Mouse (Mus musculus): ENCODE measurements around the gene Magi1.
"Not testable (repeated sequence)": the region's sequence is repeated elsewhere in the genome, so short reads cannot be mapped to it uniquely, and the experiment has no call there.

The Magi1 gene

GRCm38 (mm10) chr6:94043461-94043860 lies 240.3 kb downstream of the Magi1 start:
- DNase-seq, result no peak

DNA sequence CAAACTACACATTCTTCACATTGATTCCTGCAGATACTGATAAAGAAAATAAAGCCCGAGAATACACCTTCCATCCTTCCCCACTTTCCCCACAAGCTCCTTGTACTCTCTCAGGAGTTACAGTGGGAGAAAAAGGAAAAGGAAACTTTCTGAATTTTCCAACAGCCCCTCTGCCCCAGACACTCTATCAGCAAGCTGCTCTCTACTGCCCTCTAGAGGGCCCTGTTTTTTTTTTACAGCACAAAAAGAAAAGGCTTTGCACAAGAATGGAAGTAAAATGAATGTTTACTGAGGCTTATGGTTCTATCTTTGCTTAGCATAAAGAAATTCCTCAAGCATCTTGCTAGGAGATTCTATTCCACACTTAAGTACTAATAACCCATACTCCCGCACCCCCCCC lies 243.6 kb downstream of the Magi1 start:
- no peak for DNase-seq

DNA sequence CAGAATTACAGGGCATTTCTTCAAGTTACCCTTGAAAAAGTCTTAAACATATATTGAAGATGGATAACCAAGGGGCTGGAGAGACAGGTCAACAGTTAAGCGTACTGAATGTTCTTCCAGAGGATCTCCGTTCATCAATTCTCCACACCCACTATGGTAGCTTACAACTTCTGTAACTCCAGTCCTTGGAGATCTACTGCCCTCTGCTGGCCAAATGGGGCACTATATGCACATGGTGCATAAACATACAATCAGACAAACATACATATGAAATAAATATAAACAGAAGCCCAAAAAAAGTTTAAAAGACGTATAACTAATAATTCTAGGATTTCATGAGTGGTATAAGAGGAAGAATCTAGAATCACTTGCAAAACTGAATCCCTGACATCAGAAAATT lies 244.8 kb downstream of the Magi1 start:
- no peak for DNase-seq

DNA sequence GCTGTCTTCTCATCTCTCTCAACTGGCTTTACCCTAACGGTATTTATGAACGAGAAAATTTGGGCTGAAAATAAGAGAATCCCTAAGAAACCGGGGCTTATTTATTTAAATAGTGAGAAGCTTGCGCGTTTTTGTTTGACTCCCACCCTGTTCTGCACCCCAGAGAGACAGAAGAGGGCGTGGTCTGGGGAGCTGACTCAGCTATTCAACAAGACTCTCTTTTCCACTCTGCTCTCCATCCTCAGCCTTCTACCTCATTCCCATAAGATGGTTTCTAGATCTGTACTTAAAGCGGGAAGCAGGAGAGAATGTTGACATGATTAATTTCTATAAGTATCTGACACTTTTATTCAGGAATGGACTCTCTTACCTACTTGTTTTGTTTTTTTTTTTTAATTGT lies 247.2 kb downstream of the Magi1 start:
- DNase-seq, result no peak

DNA sequence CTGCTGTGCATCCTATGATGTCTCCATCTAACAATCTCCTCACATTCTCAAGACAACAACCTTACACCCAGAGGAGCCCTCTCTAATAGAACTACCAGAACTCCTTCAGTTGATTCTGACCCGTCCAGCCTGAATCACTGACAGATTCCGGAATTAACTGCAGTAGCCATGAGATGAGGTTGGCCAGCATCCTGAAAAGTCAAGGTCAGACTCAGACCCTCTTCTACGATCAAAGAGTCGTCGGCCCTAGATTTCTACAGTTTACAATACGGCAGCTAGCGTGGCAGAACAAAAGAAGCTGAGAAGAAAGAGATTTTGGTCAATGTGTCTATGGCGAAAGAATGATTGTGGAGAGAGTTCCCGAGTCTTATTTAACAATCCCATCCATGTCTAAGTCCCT lies 257.4 kb downstream of the Magi1 start:
- DNase-seq, result no peak

DNA sequence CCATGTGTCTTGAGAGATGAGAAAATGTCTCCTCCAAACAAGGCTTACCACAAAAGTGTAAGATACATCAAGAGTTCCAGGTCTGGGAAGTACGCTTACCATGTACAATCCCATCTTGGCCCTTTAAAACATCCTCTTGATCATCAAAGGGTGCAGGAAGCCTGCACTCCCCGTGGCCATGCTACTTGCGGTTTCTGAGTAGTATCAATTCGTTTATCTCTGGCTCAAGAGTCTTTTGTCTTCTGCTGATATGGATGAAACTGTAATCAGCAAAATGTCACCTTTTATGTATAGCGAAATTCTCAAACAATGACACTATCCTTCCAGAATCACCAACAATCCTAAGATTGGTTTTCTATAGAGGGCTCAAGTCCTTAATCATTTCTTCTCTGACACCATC lies 261.3 kb downstream of the Magi1 start:
- no peak for DNase-seq

GRCm38 (mm10) chr6:94021239-94021962 lies 262.3 kb downstream of the Magi1 start:
- no peak for DNase-seq

GRCm38 (mm10) chr6:94020566-94020965 lies 263.2 kb downstream of the Magi1 start:
- DNase-seq, result no peak

DNA sequence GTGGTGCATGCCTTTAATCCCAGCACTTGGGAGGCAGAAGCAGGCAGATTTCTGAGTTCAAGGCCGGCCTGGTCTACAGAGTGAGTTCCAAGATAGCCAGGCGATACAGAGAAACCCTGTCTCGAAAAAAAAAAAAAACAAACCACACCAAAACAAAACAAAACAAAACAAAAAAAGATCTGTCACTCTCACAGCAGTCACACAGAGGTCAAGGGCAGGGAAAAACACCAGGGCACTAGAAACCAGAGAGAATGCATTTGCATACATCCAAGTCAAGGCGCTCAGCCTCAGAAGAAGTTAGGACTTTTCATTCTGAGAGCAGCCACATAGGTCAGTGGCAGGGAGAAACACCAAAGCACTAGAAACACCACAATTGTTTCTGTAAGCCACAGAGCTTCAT lies 263.8 kb downstream of the Magi1 start:
- DNase-seq, result no peak

DNA sequence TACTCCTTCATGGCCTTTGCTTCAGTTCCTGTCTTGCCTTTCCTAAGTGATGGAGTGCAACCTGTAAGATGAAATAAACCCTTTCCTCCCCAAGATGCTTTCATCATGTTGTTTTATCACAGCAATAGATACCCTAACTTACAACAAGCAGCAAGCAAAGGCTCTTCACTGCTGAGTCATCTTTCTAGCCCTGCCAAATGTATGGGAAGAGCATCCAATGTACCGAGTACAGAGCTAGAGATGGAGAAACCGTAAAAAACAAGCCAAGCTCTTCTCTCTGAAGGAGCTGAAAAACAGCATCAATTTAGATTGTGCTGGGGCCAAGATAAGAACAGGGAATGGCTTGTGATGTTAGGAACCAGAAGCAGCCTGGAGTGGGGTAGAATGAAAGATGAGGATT lies 270.0 kb downstream of the Magi1 start:
- no peak for DNase-seq

DNA sequence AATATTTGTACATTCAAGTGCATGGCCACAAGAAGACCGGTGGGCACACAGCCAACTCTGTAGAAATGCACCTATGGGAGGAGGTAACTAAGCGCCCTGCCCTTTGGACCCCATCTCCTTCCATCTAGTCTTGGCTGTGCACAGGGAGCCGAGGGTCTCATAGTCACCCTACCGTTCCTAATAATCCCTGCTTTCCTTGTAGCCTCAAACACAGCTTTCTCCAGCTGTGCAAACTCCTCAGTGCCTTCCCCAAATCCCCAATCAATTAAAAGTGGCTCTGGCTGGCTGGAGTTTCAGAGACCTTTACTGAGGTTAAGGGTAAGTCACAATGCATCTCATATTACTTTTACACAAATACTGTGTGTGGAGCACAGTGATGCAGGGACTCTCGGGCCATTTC lies 271.8 kb downstream of the Magi1 start:
- DNase-seq, result no peak

DNA sequence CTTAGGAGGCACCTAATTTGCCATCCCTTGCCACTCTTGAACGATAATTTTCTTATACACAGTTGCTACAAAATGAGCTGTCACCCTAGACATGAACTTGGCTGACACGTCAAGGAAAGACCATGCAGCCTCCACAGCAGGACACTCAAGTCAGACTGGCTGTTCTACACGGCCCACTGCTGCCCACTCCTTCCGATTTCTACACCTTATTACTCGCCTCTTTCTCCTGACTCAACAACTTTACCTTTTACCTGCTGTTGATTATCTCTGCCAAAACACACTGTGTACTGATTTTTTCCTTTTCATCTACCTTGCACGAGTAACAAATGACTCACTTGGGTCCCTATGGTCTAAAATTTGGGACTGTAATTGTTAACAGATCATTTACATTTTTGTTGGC lies 272.2 kb downstream of the Magi1 start:
- no peak for DNase-seq

DNA sequence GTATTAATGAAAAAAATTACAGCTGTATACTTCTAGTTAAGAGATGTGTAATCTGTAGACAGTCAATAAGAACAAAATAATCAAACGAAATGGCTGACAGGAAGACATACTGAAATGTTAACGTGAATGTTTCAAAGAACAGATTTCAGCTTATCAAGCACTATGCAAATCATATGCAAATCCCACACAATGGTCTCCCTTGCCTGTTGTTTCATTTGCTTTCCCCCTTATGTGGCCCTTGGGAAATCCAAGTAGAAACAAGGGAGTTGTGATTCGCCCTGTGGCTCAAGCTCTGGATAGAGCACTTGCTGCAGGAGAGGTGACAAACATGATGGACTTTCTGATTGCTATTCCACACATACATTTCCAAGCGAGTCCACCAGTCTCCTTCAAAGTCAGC lies 275.1 kb downstream of the Magi1 start:
- DNase-seq, result no peak

GRCm38 (mm10) chr6:94003586-94003985 lies 280.1 kb downstream of the Magi1 start:
- not testable (repeated sequence) for DNase-seq

DNA sequence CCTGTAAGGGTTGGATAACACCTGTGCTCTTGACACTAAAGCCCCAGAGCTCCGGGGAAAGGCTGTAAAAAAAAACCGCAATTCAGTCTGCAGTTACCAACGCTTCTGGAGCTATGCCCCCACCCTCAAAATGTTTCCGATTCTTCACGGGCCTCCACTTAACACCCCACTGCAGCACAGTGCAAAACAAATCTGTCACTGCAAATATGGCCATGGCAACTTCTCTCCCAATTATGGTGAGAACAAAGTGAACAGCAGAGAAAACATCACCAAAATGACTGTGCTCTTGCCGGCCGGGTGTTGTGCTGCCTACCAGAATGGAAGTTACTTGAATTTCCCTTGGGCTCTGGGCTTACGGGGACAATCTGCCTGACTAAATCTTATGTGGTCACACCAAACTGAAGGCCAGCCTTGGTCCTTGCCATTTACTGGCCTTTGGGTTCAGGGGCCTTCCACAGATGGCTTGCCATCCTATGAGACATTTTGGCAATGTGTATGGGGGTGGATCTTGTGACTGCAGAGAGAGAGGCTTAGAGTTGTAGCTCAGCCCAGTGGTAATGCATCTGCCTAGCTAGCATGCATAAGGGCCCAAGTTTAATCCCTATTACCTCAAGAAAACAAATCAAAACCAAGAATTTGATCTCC lies 286.8 kb downstream of the Magi1 start:
- no peak for DNase-seq

DNA sequence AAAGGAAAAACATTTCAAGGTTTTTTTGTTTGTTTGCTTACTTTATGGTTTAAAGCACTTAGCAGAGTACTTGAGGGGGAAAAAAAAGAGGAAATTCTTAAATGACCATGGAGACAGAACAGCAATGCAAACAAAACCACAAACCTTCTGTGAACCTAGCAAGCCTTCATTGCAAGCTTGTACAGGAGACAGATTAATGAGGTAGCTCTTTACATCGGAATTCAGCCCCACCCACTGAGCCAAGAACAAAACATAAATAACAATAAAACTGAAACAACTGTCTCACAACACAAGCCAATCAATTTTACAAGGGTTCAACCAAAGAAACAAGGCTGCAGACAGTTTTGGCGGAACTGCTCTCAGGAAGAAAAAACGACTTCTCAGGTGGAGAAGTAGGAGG lies 296.2 kb downstream of the Magi1 start:
- DNase-seq, result no peak

- no peak for DNase-seq
These were observed 298.6 kb downstream of the Magi1 start for GRCm38 (mm10) chr6:93985111-93985510.

DNA sequence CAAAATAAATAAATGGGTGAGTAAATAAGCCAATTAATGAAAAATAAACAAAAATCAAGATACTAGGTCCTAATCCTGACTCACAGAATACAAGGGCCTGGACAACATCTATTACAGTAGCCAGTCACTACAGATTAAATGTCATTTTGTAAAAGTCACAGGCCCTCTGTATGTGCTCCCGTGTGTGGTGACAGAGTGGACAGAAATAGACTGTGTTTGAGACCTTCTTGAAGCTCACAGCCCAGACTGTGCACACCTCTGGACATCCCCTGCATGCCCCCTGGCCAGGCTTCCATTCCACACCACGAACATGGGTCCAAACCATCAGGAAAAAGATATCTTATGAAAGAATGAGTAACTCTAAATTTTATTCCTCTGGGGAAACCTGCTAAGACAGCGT lies 300.2 kb downstream of the Magi1 start:
- DNase-seq, result no peak

- DNase-seq, result no peak
These were observed 302.5 kb downstream of the Magi1 start for GRCm38 (mm10) chr6:93981211-93981610.

DNA sequence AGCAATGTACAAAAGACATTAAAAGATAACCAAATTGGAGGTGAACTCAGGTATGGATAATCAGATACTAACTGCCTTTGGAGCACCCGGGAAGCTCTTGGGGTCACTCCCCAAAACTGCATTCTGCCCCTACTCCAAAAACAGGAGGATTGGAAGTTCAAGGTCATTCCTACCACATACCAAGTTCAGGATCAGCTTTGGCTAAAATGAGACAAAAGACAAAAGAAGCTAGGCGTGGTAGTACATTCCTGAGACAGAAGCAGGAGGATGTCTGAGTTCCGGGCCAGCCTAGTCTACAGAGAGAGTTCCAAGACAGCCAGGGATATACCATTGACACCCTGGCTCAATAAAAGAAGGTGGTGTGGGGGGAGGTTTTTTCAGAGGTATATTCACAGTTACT lies 304.5 kb downstream of the Magi1 start:
- DNase-seq, result no peak

- DNase-seq, result no peak
These were observed 315.0 kb downstream of the Magi1 start for GRCm38 (mm10) chr6:93968721-93969120.

DNA sequence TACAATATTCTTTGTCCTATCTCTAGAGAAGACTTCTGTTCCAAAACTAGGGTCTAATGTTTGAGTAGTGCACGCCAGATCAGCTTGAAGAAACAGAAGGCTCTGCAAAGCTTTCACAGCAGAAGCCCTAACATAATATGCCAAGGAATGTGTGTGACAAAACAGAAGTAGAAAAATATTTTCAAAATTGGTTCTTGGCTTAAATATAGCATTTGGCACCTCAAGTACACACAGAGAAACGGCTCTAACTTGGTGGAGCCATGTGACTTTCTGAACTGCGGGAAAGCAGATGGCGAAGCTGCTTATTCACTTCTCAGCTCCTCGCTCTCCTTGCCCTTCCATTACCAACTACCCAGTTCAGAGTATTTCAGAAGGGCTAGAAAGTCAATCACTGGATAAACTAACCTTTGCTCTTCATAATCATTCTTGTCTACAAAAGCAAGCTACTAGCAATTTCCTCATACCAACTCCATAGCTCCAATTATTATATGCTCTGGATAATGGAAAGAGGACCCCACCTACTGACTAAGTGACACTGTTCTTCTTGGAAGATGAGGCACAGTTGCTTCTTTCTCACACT lies 320.9 kb downstream of the Magi1 start:
- DNase-seq, result no peak

- no peak for DNase-seq
These were observed 321.9 kb downstream of the Magi1 start for GRCm38 (mm10) chr6:93961782-93962181.

- no peak for DNase-seq
These were observed 326.5 kb downstream of the Magi1 start for GRCm38 (mm10) chr6:93957172-93957571.

GRCm38 (mm10) chr6:93946612-93947011 lies 337.1 kb downstream of the Magi1 start:
- DNase-seq, result no peak

Measured in thymus, postnatal 25 days (tissue).